Mouse (Mus musculus) left cerebral cortex, postnatal 4 days (tissue): ENCODE data around the gene Slc16a8. TPM values are rescaled to one million over a fixed set of nuclear protein-coding genes. Genes with fewer than 3 reads are reported as not detected.
A peak's percentile ranks its signal among the peaks of the same experiment; 100 is the strongest.

Experiments used
- DNase-seq: peaks from one replicate; pipeline ENCODE4 v3.0.0-alpha.2; 2022
- intact Hi-C: fragments of 180-260 bp; cut with DNase I; formaldehyde crosslinking; loops from one replicate; pipeline ENCODE4 v1.15.1; 2025
- total RNA-seq, 2 experiments: library from RNA; stranded (reverse); gene quantifications; 2 replicates each; pipeline ENCODE4 v1.2.3; 2021

The Slc16a8 gene
- total RNA-seq, 2 experiments from 2014 or later = not detected

DNA sequence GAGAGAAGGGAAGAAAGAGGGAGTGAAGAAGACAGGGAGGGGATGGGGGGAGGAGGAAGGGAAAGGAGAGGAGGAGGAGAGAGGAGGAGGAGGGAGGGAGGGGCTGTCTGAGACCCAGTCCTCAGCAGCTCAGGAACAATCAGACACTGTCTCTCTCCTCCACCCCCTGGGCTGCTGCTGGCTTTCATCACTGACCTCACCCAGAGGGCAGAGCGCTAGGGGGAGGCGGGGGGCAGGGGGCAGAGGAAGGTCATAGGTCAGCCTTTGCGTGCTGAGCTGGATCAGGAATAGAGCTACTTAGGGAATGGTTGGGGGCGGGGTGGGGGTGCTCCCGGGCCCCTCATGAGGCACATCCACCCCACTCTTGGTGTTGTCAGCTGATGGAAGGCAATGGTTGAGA lies 30.9 kb downstream of the Slc16a8 start:
- no peak for DNase-seq
- intact Hi-C loops = no loop called here

DNA sequence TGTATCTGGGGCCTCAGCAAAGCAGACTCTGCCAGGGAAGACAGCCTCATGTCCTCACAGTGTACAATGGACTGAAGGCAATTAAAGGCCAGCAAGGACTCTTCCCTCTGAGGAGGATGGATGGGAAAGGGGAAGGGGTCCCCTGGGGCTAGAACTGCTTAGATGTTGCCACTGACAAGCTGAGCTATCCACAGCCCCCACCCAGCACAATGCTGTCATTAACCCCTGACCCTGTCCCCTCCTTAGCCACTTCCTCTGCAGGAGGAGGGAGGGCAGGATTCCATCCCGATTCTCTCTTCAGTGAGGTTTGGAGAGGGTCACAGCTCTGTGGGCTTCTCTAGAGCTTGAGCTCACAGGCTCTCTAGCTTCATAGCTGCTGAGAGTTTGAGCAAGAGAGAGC lies 35.0 kb downstream of the Slc16a8 start:
- no peak for DNase-seq
- intact Hi-C loops = no loop called here

DNA sequence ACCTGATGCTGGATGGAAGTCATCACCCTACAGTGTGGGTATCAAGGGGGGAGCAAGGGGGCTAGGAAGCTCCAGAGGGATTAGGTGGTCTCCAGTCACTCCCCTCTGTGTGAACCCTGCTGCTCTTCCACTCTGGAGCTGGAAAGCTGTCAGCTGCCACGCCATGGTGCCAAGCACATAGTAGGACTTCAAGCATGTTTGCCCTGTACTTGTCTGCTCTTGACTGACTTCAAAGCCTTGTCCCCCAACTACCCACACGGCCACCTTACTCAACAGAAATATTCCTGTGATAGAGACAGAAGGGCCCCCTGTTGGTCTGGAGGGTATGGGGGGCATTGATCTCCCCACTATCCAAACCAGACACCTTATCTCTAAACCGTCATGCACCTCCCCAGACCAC lies 38.4 kb downstream of the Slc16a8 start:
- DNase-seq = no peak
- intact Hi-C loops = no loop called here

DNA sequence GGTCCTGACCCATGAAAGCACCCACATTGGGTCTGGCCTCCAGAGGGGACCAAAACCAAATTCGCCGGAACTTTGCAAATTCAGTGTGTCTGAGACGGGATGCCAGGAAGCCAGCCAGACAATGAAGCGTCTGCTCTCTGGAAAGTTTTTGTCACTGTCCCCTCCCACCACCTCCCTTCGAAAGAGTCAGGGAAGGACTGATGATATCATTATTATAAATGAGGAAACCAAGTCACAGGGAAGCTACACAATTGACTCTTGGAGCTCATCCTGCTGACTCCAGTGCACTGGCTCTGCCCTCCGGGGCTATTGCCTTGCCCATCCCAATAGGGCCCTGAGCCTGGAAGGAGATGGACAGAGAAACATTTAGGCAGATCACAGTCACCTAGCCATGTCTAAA lies 41.0 kb downstream of the Slc16a8 start:
- intact Hi-C loops = no loop called here

DNA sequence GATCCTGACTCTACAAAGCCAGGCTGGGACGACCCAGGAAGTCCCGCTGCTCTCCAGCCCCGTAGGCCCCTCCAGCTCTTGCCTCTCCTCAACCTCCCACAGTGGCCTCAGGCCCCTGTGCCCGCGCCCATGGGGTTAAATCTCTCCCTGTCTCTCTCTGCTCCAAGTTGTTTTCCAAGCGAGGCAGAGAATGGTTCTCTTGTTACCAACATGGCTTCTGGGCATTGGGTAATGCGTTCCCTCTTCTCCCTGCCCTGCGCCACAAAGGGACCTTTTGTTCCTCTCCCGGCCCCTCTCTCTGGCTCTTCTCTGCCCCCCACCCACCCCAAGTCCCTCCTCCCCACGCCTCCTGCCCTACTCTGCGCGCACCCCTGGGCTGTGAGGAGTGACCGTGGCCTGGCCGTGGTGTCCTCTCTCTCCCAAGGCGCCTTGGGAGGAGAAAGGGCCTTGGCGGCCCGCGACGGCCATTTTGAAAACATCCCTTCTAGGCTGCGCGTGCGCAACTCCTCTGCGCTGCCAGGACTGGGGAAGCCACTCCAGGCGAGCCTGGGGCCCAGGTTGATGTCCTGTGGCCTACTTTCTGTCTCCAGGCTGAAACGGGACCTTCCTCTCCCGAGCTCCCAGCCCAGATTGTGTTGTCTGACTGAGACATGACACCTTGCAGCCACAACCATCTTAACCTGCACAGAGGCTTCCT lies 41.7 kb downstream of the Slc16a8 start:
- intact Hi-C loops = no loop called here
- no peak for DNase-seq

More for the DNA sequence above, 41.0 kb downstream of the Slc16a8 start:
- DNase-seq = no peak

DNA sequence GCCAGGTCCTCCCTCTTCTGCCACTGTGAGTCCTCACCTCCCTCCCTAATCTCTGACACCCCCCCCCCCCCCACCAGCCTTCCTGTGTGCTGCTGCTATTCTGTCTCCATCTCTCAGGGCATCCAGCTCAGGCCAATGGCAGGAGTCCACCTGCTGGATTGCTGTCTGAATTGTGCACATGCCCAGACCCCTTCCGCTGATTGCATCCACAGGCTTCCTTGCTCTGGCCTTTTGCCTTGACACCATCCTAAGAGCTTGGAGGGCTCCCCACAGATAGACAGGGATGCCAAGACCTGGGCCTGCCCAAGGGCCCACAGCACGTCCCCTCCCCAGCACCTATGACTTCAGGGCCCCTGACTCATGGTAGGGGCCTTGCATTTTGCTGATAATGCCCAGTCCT lies 44.2 kb downstream of the Slc16a8 start:
- no peak for DNase-seq
- intact Hi-C loops = no loop called here

DNA sequence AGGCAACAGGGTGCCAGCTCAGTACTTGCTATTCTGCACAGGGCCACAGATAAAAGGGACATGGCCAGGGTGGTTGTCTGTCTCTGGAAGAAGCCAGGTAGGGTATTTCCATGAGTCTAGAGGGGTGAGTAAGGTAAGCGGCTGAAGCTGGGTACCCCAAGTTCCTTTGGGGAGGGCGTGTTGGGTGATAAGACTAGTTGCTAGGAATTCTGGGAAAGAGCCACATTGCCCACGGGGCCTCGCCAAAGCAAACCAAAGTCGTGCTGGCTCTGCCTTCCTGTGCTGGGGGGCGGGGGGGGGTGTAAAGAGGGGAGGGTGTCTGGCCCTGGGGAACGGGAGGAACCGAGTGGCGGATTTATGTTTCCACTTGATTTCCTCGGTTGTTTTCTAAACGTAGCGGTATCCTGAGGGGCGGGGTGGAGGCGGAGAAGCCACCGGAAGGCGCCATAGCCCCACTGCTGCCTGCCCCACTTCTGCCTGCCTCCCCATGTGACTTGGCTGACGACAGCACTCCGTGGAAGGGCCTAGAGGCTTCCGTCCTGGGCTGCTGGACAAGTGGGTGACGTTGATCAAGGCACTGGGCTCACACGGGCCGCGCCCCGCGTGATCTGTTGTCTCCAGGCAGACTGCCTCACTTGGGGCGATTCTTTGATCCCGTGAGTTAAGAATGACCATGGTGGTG lies 45.7 kb downstream of the Slc16a8 start:
- DNase-seq = no peak
- intact Hi-C loops = no loop called here

DNA sequence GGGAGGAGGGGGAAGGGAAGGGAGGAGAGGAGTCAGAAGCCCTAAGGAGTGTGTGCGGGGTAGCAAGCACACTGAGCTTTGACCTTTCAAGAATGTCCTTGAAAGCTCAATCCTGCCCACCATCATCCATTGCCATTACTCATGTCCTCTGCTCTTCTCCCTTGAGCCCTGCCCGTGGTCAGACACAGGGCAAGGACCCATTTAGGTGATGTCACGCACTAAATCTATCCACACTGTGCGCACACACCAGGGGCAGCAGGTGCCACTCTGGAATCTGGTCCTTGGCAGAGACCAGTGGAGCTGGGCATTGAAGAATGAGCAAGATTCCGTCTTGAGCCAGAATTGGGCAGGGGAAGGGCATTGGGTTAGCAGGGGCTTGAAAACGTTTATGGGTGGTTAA lies 46.4 kb downstream of the Slc16a8 start:
- intact Hi-C loops = no loop called here
- DNase-seq = no peak

DNA sequence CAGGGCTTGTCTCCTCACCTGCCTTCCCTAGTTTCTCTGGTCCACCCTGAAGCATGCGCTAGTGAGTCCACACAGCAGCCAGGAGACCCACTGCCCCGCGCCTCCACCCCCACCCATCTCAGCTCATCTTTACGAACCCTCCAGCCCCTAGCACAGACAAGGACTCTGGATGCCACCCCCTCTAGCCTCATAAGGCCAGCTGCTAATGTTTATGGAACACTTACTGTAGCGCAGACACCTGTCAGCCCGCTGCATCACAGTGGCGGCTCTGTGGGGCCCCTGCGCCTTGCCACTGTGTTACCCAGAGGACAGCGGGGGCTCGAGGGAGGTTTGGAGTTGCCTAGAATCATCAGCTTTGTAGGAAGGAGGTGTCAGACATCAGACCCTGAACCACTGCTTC lies 52.0 kb downstream of the Slc16a8 start:
- DNase-seq = no peak
- intact Hi-C loops = no loop called here

DNA sequence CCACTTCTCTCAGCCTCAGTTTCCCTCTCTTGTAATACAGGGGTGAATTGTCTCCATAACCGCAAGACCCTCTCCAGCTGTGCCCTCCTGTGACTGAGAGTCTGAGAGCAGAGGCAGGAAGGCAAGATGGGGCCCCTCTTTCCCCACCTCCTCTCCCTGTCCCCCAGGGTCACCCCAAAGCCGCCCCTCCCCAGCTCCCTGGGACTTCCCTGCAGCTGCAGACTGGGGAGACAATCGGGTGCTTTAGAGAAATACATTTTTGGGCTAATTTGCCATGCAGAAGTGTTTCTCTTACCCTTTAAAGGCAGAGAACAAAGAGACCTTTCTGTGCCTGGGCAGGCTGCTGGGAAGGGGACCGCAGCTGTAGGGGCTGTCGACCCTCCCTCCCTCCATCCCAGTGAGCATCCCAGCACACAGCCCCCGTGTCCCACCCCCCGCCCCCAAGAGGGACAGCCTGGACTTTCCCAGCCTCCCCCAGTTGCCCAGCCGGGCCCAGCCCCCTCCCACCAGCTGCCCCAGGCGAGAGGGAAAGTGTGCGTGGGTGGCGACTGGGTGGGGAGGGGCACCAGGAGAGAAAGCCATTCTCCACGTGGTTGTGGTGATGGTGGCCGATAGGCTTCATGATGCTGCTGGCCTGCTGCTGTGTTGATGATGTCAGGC lies 52.9 kb downstream of the Slc16a8 start:
- intact Hi-C loops = no loop called here
- peak; percentile 46 for DNase-seq

Other genes starting within 250 kb of the Slc16a8 start
- 10 to 100 TPM; 84.8 to 94.8 TPM for gene H1f0, start 226.3 kb downstream of the Slc16a8 start, total RNA-seq
- gene Galr3, start 212.9 kb downstream of the Slc16a8 start, total RNA-seq = 1 to 10 TPM in 1 of 2 experiments, not detected in 1; 1.0 TPM
- gene Ankrd54, start 191.9 kb downstream of the Slc16a8 start, total RNA-seq = 10 to 100 TPM; 25.5 to 27.2 TPM
- 100 to 1,000 TPM; 116 to 122 TPM for gene Eif3l, start 179.6 kb downstream of the Slc16a8 start, total RNA-seq
- 10 to 100 TPM; 61.5 to 66.6 TPM for gene Micall1, start 145.9 kb downstream of the Slc16a8 start, total RNA-seq
- 100 to 1,000 TPM; 143 to 152 TPM for gene Polr2f, start 113.8 kb downstream of the Slc16a8 start, total RNA-seq
- 10 to 100 TPM; 12.1 to 13.1 TPM for gene 1700088E04Rik, start 113.5 kb downstream of the Slc16a8 start, total RNA-seq
- gene Sox10, start 89.5 kb downstream of the Slc16a8 start, total RNA-seq = 10 to 100 TPM; 16.5 to 18.1 TPM
- 10 to 100 TPM; 63.3 to 69.7 TPM for gene Pick1, start 25.6 kb downstream of the Slc16a8 start, total RNA-seq
- 1 to 10 TPM; 1.9 to 2.4 TPM for gene Gm49486, start 25.4 kb downstream of the Slc16a8 start, total RNA-seq
- gene Baiap2l2, start 30.8 kb upstream of the Slc16a8 start, total RNA-seq = 10 to 100 TPM in 1 of 2 experiments, 1 to 10 TPM in 1; 10.0 to 11.3 TPM
- 10 to 100 TPM; 24.5 to 25.6 TPM for gene Pla2g6, start 73.6 kb upstream of the Slc16a8 start, total RNA-seq
- gene Maff, start 91.9 kb upstream of the Slc16a8 start, total RNA-seq = 1 to 10 TPM; 1.5 to 1.9 TPM
- 10 to 100 TPM; 49.6 to 53.4 TPM for gene Tmem184b, start 148.8 kb upstream of the Slc16a8 start, total RNA-seq
- gene Csnk1e, start 200.8 kb upstream of the Slc16a8 start, total RNA-seq = 100 to 1,000 TPM; 285 to 296 TPM